Mouse (Mus musculus): ENCODE data around the gene Mettl25. TPM values are rescaled to one million over a fixed set of nuclear protein-coding genes. Genes with fewer than 3 reads are reported as not detected.

The Mettl25 gene
- total and polyA plus RNA-seq, 3 experiments: 5.6 to 8.9 TPM; not detected in 1

DNA sequence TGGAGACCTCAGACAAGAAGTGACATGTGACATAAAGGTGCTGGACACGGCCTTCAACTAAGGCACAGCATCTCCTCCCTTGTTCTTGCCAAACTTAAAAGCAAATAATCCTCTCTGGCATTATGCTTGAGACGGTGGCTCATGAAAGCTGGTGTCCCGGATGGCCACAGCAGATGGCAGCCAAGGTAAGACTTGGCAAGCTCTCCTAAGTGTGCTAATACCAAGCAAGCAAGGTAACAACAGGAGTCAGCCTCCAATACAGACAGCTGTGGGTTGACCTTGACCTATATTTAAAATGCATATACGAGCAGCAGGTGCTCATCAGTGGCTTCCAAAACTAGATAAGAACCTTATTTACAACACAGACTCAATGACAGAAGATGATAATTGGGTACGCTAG is 9.1 kb upstream of the Mettl25 start:
- no peak overlapping the region for H3K9ac ChIP-seq (ENCODE audit: control insufficient read depth, low read depth, low read length, poor library complexity, severe bottlenecking)
- no peaks in the 10 kb centered on the region for H3K79me2 ChIP-seq (ENCODE audit: control insufficient read depth, insufficient read depth, low read length, poor library complexity)
- no peak overlapping the region for H3K4me3 ChIP-seq (ENCODE audit: control insufficient read depth in 1 of 2, insufficient read depth in 1 of 2, low read depth in 2 of 2, low read length in 2 of 2)
- no peak for TF ChIP-seq MYB (IDR thresholded peaks at IDR 0.05; ENCODE audit: low read depth, low read length)
- no peak for TF ChIP-seq RCOR1 (IDR thresholded peaks at IDR 0.05; ENCODE audit: low read depth, low read length)
- TF ChIP-seq USF2 (IDR thresholded peaks at IDR 0.05; ENCODE audit: borderline replicate concordance in 1 of 2, insufficient read depth in 1 of 2, low read depth in 1 of 2, low read length in 2 of 2): no peak
- TF ChIP-seq MAFK (IDR thresholded peaks at IDR 0.05; ENCODE audit: borderline replicate concordance, low read depth, low read length): no peak
- no peak for TF ChIP-seq TCF12 (IDR thresholded peaks at IDR 0.05; ENCODE audit: low read depth, low read length)
- no peak for TF ChIP-seq HCFC1 (IDR thresholded peaks at IDR 0.05; ENCODE audit: low read depth, low read length)
- no peak for TF ChIP-seq GATA1 (IDR thresholded peaks at IDR 0.05; ENCODE audit: low read depth, low read length)
- no peak for TF ChIP-seq MAX (IDR thresholded peaks at IDR 0.05; ENCODE audit: low read length)
- no peak for TF ChIP-seq E2F4 (IDR thresholded peaks at IDR 0.05; ENCODE audit: borderline replicate concordance, low read depth, low read length)
- no peak for TF ChIP-seq CHD1 (IDR thresholded peaks at IDR 0.05; ENCODE audit: low read depth, low read length)
- TF ChIP-seq ZMIZ1 (IDR thresholded peaks at IDR 0.05; ENCODE audit: low read depth, low read length): no peak
- TF ChIP-seq NELFE (IDR thresholded peaks at IDR 0.05; ENCODE audit: low read depth, low read length): no peak
- TF ChIP-seq EP300 (IDR thresholded peaks at IDR 0.05; ENCODE audit: low read depth in 1 of 2, low read length in 2 of 2): no peak
- no peak for TF ChIP-seq MAZ (IDR thresholded peaks at IDR 0.05; ENCODE audit: low read depth, low read length)
- no peak for TF ChIP-seq SIN3A (IDR thresholded peaks at IDR 0.05; ENCODE audit: low read length)
- no peak for TF ChIP-seq ZKSCAN1 (IDR thresholded peaks at IDR 0.05; ENCODE audit: low read depth, low read length)
- TF ChIP-seq ZNF384 (IDR thresholded peaks at IDR 0.05; ENCODE audit: low read depth, low read length): no peak
- H3K27ac ChIP-seq (ENCODE audit: control insufficient read depth, low read depth, low read length): no peak overlapping the region
- no peaks in the 10 kb centered on the region; a peak in 1 of 4 replicates for H3K4me1 ChIP-seq (ENCODE audit: control insufficient read depth in 1 of 2, insufficient read depth in 2 of 2, low read length in 2 of 2)
- DNase-seq (ENCODE audit: low read depth, low spot score): no peak
- peaks cover 0 to 5% of the 10 kb centered on the region in 2 experiments; a peak in 3 of 4 replicates for H3K36me3 ChIP-seq (ENCODE audit: control insufficient read depth in 1 of 2, insufficient read depth in 2 of 2, low read length in 2 of 2)
- no peaks in the 10 kb centered on the region for H3K27me3 ChIP-seq (ENCODE audit: control insufficient read depth in 1 of 2, insufficient read depth in 2 of 2, low read length in 2 of 2)
- H3K9me3 ChIP-seq (replicated peaks; ENCODE audit: insufficient read depth, low read length): no peaks in the 10 kb centered on the region

DNA sequence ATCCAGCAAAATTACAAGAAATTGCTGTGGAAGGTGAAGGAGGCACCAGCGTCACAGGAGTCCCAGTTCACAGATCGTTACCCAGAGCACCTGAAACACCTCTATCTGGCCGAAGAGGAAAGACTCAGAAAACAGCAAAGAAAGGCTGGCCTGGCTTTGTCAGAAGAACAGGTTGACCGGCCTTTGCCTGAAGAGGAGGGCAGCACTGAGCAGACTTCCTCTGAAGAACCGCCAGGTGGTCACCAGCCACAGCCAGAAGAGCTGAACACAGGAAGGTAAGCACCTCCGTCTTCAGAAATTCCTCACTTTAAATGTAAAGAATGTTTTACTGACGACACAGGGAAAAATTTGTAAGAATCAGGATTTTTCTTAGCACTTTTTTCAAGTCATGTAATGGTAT is 1.4 kb upstream of the Mettl25 start:
- H3K4me3 ChIP-seq (ENCODE audit: control insufficient read depth in 1 of 2, insufficient read depth in 1 of 2, low read depth in 2 of 2, low read length in 2 of 2): no peak overlapping the region
- H3K9ac ChIP-seq (ENCODE audit: control insufficient read depth, low read depth, low read length, poor library complexity, severe bottlenecking): no peak overlapping the region; the same call in 1 of the 2 replicates
- H3K9me3 ChIP-seq (replicated peaks; ENCODE audit: insufficient read depth, low read length): no peaks in the 10 kb centered on the region
- no peaks in the 10 kb centered on the region for H3K27me3 ChIP-seq (ENCODE audit: control insufficient read depth in 1 of 2, insufficient read depth in 2 of 2, low read length in 2 of 2)
- no peaks in the 10 kb centered on the region; a peak in 1 of 4 replicates for H3K4me1 ChIP-seq (ENCODE audit: control insufficient read depth in 1 of 2, insufficient read depth in 2 of 2, low read length in 2 of 2)
- H3K79me2 ChIP-seq (ENCODE audit: control insufficient read depth, insufficient read depth, low read length, poor library complexity): peaks cover 11% of the 10 kb centered on the region
- no peak for TF ChIP-seq MYB (IDR thresholded peaks at IDR 0.05; ENCODE audit: low read depth, low read length)
- no peak for TF ChIP-seq MAFK (IDR thresholded peaks at IDR 0.05; ENCODE audit: borderline replicate concordance, low read depth, low read length)
- TF ChIP-seq NELFE (IDR thresholded peaks at IDR 0.05; ENCODE audit: low read depth, low read length): no peak
- TF ChIP-seq MAX (IDR thresholded peaks at IDR 0.05; ENCODE audit: low read length): no peak
- TF ChIP-seq CTCF (IDR thresholded peaks at IDR 0.05 in 2 of 3, conservative IDR thresholded peaks at IDR 0.05 in 1 of 3; ENCODE audit: control insufficient read depth in 1 of 3, insufficient read depth in 1 of 3, low read depth in 2 of 3, low read length in 3 of 3, poor library complexity in 1 of 3, severe bottlenecking in 1 of 3): no peak
- no peak for TF ChIP-seq ETS1 (IDR thresholded peaks at IDR 0.05; ENCODE audit: low read depth, low read length)
- no peak for TF ChIP-seq MXI1 (IDR thresholded peaks at IDR 0.05; ENCODE audit: low read depth, low read length)
- TF ChIP-seq HCFC1 (IDR thresholded peaks at IDR 0.05; ENCODE audit: low read depth, low read length): no peak
- TF ChIP-seq ZMIZ1 (IDR thresholded peaks at IDR 0.05; ENCODE audit: low read depth, low read length): no peak
- no peak for TF ChIP-seq TAL1 (IDR thresholded peaks at IDR 0.05; ENCODE audit: low read length)
- no peak for TF ChIP-seq USF2 (IDR thresholded peaks at IDR 0.05; ENCODE audit: borderline replicate concordance in 1 of 2, insufficient read depth in 1 of 2, low read depth in 1 of 2, low read length in 2 of 2)
- no peak for TF ChIP-seq E2F4 (IDR thresholded peaks at IDR 0.05; ENCODE audit: borderline replicate concordance, low read depth, low read length)
- TF ChIP-seq USF1 (IDR thresholded peaks at IDR 0.05; ENCODE audit: low read depth, low read length): no peak
- TF ChIP-seq EP300 (IDR thresholded peaks at IDR 0.05; ENCODE audit: low read depth in 1 of 2, low read length in 2 of 2): no peak
- TF ChIP-seq CHD2 (IDR thresholded peaks at IDR 0.05; ENCODE audit: low read length): no peak
- no peak for DNase-seq (ENCODE audit: low read depth, low spot score)
- peaks cover 7 to 14% of the 10 kb centered on the region in 2 experiments for H3K36me3 ChIP-seq (ENCODE audit: control insufficient read depth in 1 of 2, insufficient read depth in 2 of 2, low read length in 2 of 2)
- H3K27ac ChIP-seq (ENCODE audit: control insufficient read depth, low read depth, low read length): no peak overlapping the region

Measured in MEL (cell line).